Mouse (Mus musculus) MEL (cell line): ENCODE data around the gene Scai.

Experiments
- CTCF ChIP-seq, 3 experiments: IDR thresholded peaks in 2 of 3; conservative IDR thresholded peaks in 1 of 3; 2 replicates each; pipeline ENCODE4 v1.5.1; 2011 to 2012; ENCODE audit warnings: low read length in 3 of 3, low read depth in 2 of 3, mild to moderate bottlenecking in 2 of 3, improper control_type of control experiment in 1 of 3, inconsistent platforms in 1 of 3, mixed read lengths in 1 of 3, moderate library complexity in 1 of 3; ENCODE audit not compliant: control insufficient read depth in 1 of 3, insufficient read depth in 1 of 3, poor library complexity in 1 of 3, severe bottlenecking in 1 of 3
- MAX ChIP-seq: IDR thresholded peaks from 2 replicates; pipeline ENCODE4 v1.6.1; 2011; ENCODE audit warnings: low read length, improper control_type of control experiment
- MEF2A ChIP-seq: IDR thresholded peaks from 2 replicates; pipeline ENCODE4 v1.6.1; 2014; ENCODE audit warnings: low read depth, mild to moderate bottlenecking, inconsistent platforms, low read length, improper control_type of control experiment; ENCODE audit not compliant: poor library complexity, insufficient replicate concordance, severe bottlenecking; ENCODE audit errors: extremely low read depth
- NRF1 ChIP-seq: IDR thresholded peaks from 2 replicates; pipeline ENCODE4 v1.6.1; 2014; ENCODE audit warnings: low read depth, mild to moderate bottlenecking, inconsistent platforms, low read length, improper control_type of control experiment, moderate library complexity; ENCODE audit not compliant: poor library complexity, insufficient read depth, severe bottlenecking
- POLR2A ChIP-seq, 2 experiments: IDR thresholded peaks; 2 replicates each; pipeline ENCODE4 v1.6.1; 2011 to 2012; ENCODE audit warnings: low read length in 2 of 2, mild to moderate bottlenecking in 2 of 2, control low read depth in 1 of 2, improper control_type of control experiment in 1 of 2, low read depth in 1 of 2, moderate library complexity in 1 of 2; ENCODE audit not compliant: control insufficient read depth in 1 of 2, insufficient read depth in 1 of 2, poor library complexity in 1 of 2
- RCOR1 ChIP-seq: IDR thresholded peaks from 2 replicates; pipeline ENCODE4 v1.6.1; 2012; ENCODE audit warnings: low read depth, mild to moderate bottlenecking, inconsistent platforms, low read length, improper control_type of control experiment
- TCF12 ChIP-seq: IDR thresholded peaks from 2 replicates; pipeline ENCODE4 v1.6.1; 2014; ENCODE audit warnings: low read depth, mild to moderate bottlenecking, inconsistent platforms, low read length, improper control_type of control experiment, moderate library complexity

GRCm38 (mm10) chr2:39194809-39195208 is 4.3 kb upstream of the Scai start:
- TF ChIP-seq POLR2A (IDR thresholded peaks at IDR 0.05; ENCODE audit: control insufficient read depth in 1 of 2, insufficient read depth in 1 of 2, low read depth in 1 of 2, low read length in 2 of 2, poor library complexity in 1 of 2) (no peak), CTCF (IDR thresholded peaks at IDR 0.05 in 2 of 3, conservative IDR thresholded peaks at IDR 0.05 in 1 of 3; ENCODE audit: control insufficient read depth in 1 of 3, insufficient read depth in 1 of 3, low read depth in 2 of 3, low read length in 3 of 3, poor library complexity in 1 of 3, severe bottlenecking in 1 of 3) (no peak), RCOR1 (no peak), MEF2A (no peak), MAX (no peak), TCF12 (no peak), NRF1 (no peak)
